Mouse (Mus musculus): ENCODE measurements around the gene E2f1. TPM values are rescaled to one million over a fixed set of nuclear protein-coding genes. Genes with fewer than 3 reads are reported as not detected.
A peak's percentile ranks its signal among the peaks of the same experiment; 100 is the strongest.

The E2f1 gene
- total RNA-seq, 2 experiments from 2014 or later, result 6.3 to 8.7 TPM

DNA sequence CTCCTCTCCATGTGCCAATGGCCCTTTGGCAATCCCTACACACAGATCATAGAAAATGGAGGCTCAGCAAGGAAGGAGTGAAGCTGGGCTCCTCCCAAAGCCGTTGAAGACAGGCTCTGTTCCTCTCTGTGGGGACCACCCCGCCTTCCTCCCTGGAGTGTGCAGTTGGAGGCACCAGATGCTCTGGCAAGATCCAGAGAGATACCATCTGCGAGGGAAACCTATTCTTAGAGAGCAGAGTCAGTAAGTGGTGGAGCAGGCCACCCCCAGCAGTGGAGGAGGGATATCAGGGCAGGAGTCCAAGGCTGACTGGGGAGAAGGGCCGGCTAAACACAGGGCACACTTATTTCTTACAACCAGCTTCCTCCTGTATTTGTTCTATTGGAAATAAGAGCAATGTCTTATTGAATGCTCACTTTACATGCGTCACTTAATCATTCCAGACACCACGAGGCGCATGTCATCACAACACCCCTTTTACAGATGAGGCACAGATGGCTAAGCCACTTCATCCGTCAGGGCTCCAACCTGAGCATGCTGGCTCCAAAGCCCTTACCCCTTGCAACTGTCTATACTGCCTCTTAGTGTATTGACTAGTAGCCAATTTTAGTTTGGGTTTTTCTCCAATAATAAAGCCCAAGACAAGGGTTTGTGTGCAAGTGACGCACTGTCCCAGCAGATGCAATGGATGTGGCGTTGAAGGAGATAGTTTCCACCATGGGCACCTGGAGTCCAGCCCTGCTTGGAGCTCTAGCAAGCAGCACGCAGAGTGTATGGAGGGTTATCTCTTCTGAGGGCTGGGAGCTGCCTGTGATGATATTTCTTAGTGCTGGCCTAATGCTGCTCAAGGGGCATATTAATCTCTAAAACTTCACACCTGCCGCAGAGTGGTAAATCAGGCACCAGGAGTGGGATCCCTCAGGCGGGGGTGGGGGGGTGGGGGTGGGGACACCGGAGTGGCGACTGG is 14.5 kb upstream of the E2f1 start:
- no peak for DNase-seq

DNA sequence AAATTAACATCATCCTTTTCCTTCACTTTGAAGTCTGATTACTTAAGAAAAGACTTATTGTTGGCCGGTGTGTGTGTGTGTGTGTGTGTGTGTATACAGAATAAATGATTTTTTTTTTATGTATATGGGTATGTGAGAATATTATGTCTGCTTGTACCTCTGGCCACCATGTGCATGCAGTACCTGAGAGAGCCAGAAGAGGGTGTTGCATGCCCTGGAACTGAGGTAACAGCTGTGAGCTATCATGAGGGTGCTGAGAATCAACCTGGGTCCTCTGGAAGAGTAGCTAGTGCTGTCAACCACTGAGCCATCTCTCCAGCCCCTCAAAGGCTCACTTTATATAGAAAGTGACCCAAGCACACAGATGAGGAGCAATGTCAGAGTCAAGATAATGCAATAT is 11.7 kb upstream of the E2f1 start:
- DNase-seq, result no peak

DNA sequence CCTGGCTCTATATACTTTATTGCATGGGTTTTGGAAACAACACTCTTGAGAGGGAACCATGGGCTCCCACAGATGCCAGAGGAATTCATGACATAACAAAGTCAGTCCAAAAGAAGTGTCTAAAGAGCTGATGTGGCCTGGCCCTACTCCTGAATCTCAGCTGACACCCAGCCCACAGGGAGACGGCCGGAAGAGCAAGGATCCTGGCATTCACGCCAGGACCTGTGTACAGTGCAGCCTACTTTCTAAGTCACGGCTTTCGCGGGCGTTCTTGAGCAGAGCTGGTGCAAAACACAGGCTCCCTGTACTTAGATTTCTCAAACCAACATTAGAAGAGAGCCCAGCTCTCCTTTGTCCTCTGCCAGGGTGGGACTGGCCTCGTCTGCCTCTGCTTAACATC is 10.9 kb upstream of the E2f1 start:
- DNase-seq, result peak; percentile 43

DNA sequence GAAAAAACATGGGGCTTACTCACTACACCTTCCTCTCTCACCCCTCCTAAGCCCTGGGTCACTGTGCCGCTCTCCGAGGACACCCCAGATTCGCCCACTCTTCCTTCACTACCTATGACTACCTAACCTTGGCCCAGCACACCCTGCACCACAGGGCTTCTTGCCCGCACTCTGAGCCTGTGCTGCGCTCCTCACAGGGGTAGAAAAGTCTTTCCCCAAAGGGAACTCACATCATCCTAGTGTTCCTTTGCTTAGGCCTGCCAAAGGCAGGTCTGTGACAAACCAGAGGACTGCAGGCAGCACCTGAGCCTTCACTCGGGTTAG is 8.0 kb upstream of the E2f1 start:
- no peak for DNase-seq

DNA sequence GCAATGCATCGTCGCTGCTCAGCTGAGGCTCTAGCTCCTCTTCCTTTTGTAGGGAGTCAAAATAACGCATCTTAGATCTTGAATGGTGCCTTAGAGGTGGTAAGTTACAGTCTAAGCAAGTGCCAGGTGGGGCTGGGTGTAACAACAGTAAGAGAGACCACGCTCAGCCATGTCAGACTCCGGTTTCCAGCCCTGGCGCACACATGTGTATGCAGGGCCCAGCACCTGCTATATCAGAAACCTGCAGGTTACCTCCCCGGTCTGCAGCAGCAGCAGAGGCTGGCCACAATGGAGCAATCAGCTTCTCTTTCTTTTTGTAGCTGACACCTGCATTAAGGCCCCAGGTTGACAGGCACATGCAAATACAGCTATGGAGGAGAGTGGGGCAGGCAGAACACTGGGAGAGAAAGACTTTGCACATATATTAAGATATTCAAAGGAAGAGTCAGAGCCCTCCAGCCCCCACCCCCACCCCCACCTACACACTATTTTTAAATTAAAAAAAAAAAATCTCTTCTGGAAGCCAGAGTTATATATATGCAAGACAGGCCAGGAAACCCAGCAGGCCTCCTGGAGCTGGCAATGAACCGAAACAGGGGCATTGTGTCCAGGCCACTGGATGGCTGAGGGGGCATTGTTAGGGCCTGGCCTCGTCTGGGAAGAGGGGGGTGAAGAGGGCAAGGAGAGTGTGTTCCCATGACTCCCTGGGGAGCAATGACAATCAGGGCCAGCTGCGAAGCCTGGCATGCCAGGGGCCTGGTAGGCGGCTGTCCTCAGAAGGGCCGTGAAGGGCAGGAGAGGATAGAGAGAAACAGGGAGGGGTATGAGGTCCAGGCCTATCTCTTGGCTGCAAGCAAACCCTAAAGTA is 7.4 kb upstream of the E2f1 start:
- no peak for DNase-seq

DNA sequence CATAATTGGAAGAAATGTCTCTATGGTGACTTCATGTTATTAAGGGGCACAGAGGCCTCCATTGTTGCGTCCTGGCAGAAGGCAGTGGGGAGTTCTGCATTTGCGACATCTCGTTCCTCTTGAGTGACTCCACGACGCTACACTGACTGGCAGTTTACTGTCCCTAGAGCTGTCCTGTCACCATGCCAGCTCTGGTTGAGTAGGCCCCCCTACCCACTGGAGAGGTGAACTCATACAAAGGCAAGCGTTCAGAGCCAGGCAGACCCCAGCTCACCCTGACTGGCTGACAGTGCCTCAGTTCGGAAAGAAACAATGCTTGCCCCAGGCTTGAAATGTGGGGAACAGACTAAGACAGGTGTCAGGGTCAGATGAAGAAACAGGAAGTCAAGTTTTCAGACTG is 4.6 kb upstream of the E2f1 start:
- no peak for DNase-seq

DNA sequence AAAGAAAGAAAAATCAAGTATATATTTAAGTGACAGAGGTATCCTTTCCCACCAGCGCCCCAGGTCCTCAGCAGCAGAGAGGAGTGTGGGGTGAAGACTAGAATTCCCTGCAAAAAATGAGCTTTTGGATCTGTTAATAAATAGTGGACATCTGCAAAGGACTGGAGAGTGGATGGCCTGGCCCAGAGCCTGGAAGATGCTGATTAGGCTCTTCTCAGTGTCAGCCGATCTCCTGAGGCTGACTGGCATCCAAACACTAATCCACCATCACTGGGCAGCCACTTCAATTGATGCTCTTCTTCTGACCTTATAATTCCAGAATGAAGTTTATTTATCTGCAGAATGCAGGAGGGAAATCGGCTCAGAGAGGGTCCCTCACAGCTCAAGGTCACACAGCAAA is 3.3 kb upstream of the E2f1 start:
- DNase-seq, result no peak

DNA sequence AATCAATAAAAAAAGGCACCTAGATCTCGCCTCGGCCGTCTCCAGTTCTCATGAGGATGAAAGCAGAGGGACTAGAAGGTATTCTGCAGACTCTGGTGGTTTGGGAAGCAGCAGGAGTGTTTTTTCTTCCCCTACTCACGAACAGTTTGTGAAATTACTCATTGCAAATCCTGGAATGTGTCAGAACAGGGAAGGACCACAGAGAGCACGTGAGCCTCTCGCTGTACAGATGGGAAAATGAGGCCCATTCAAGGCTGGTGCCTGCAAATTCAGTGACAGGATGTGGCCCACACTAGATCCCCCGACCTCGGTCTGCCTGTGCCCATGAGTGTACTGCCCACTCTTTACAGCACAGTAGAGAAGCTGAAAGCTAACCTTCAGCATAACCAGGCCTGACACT is 2.3 kb upstream of the E2f1 start:
- no peak for DNase-seq

DNA sequence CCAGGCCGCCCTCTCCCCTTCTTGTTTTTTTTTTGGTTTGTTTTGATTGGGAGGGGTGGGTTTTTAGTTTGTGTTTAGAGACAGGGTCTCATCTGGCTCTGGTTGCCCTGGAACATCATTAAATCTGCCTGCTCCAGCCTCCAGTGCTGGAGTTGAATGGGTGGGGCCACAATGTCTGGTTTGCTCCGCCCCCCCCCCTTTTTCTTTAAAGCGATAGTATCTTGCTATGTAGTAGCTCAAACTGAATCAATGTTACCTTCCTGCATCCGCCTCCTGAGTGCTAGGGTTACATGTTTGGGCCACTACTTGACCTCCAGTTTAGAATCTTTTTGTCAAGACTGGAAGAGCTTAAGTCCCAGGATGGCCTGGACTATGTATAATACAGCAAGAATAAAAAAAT is 1.6 kb upstream of the E2f1 start:
- no peak for DNase-seq

DNA sequence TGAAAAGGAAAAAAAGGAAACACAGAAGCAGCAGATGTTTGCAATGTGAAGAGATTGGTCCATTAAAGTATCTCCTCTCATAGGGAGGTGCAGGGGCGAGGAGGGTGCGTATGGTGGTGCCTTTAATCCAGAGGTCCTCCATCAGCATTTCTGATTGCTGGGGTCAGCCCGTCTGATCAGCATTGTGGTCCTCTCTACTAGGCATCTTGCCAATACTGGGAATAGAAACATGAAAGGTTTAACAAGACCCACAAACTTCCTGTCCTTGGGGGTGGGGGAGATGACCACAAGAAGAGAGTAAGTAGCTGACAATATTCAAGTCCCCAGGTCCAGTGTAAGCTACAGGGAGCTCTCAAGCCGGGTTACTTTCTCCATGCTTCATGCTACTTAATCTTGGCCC is 974 bp upstream of the E2f1 start:
- DNase-seq, result no peak

DNA sequence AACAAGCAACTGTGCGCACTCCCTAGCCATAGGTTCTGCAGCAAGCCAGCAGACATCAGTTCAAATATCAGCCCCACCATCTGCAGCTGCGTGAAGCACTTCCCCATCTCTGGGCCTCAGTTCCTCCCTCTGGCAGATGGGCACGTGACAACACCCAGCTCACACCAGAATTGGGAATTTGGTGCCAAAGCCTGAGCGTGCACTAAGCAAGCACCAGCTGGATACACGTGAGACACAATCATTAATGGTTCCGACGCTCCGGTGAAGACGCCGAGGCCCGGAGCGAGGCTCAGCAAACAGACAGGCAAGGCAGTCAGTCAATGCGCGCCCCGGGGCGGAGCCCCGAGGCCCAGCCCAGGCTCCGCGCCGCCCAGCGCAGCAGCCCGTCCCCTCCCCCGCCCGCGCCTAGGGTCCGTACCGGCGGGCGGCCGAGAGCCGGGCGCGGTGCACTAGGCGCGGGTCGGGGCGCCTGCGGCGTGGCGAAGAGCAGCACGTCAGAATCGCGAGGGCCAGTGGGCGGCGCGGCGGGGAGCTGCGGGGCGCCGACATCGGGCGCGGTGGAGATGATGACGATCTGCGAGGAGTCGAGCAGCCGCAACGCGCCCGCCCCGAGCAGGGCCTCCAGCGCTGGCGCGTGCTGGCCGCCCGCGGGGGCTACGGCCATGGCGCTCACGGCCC is 482 bp downstream of the E2f1 start:
- peak; percentile 72 for DNase-seq

DNA sequence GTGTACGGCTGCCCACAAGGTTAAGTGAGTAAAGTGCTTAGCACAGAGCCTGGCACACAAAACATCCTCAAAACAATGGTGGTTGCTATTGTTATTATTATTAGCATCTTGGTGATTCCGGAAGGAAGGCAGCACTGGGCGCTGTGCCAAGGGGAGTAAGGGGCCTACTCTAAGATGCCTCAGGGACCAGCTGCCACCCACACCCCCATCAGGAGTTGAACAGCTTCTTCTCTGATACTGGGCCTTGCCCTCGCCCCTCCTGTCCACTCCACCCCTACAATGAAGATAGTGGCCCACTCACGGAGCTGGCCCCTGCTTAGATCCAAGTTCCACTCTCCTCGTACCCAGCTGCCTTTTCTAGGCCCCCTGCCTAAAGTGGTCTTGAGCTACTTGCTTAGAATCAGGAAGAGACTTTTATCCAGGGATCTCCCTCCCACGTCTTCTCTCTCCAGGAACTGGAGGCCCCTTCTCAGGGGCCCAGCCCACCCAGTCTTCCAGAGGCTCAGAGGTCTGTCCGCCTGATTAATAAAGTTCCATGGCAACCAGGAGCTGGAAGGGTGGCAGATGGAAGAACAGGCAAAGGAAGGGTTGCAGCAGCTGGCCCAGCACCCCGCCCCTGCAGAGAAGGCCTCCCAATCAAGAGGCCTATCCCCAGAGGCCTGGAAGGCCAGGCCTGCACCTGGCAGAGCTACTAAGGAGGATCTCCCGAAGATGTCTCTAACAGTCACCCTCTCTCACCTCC is 1.2 kb downstream of the E2f1 start:
- DNase-seq, result peak; percentile 58

DNA sequence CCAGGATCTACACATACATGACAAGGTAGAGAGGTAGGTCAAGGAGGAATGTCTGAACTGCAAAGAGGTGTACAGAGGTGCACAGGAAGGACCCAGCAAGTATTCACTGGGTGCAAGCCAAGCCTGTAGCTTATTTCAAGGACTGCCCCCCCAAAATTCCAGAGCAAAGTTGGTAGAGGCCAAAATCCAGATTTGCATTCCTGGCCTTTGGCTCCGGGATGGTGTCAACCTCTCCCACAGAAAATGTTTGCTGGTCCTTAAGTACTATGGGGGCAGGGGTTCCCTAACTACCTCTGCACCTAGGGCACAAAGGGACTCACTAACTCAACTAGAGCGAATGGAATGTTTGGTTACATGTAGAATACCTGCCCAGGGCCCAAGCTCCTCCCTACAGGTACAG is 1.9 kb downstream of the E2f1 start:
- DNase-seq, result no peak

DNA sequence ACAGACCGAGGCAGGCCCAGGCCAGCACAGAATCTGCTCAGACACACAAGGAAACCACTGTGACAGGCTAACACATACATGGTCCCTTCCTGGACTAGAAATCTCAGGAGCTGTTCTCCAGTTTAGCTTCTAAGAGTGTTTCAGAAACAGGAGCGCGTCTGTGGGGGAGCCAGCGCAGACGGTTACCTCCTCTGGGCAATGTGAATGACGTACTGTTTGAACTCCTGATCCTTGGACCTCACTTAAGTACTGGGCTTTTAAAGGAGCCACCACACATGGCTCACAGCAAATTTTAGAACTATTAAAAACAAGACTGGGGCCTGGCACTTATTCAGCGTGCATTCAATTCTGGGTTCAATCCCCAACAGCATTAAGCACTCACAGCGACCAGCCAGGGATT is 3.1 kb downstream of the E2f1 start:
- DNase-seq, result no peak

DNA sequence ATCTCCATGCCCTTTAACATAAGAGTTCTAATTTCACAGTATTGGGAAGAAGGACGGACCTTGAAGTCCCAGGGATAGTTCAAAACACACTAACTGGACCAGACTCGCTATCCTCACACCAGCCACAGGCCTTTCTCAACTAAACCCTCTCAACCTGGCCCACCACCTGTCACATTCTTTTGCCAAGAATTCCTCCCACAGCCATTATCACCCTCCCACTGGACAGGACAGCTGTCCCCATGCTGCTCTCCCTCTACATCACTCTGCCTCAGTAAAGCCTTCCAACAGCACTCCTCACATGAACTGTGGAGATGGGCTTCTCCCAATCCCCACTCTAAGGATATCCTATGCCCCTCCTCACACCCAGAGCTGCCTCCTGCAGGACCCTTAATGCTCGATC is 4.1 kb downstream of the E2f1 start:
- no peak for DNase-seq

DNA sequence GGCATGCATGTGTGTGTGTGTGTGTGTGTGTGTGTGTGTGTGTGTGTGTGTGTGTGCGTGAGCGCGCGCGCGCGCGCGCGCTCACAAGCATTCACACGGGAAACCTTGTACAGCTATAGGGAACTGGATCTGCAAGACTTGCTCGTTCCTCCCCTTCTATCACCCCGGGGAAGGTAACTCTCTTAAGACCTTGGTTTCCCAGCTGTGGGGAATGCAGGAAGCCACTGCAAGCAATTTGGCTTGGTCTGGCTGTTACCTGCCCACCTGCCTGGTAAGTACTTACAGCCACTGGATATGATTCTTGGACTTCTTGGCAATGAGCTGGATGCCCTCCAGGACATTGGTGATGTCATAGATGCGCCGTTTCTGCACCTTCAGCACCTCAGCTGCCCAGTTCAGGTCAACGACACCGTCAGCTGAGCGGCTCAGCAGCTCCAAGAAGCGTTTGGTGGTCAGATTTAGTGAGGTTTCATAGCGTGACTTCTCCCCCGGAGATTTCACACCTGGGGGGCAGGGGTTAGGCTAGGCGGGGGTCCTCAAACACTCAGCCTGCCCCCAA is 6.0 kb downstream of the E2f1 start:
- DNase-seq, result no peak

DNA sequence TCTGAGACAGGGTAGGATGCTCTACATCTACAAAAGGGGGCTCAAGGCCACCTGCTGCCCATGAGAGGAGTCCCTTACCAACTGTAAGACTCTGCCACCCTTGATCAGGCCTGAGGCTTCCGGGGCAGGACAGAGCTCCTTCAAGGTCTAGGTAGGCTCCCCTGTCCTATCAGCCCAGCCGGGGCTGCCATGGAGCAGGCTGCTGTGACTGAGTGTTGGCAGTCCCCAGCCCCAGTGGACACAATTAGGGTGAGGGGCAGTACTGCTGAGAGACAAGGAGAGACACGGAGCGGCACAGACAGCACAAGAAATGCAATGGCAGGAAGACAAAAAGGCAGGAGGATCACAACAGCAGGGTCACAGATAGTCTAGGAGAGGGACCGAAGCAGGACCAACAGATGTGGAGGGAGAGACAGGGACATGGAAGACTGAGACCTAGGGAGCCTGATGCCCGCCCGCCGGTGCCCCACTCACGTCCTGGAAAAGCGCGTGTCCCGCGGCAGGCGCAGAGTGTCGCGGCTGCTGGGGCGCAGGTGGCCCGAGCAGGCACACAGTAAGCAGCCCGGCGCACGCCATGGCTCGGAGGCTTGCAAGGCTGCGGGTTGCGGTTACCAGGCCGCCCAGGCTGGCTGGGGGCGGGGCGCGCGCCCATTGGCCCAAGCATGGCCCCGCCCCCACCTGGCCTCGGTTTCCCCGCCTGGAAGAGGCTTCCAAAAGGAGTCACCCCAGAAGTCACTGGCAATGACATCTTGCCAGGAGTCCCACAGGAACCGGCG is 11.2 kb downstream of the E2f1 start, which contains the start of gene Necab3:
TSS of gene Necab3 (minus strand) at position 627 of the 776 bp plus-strand sequence.
- DNase-seq, result peak; percentile 49

DNA sequence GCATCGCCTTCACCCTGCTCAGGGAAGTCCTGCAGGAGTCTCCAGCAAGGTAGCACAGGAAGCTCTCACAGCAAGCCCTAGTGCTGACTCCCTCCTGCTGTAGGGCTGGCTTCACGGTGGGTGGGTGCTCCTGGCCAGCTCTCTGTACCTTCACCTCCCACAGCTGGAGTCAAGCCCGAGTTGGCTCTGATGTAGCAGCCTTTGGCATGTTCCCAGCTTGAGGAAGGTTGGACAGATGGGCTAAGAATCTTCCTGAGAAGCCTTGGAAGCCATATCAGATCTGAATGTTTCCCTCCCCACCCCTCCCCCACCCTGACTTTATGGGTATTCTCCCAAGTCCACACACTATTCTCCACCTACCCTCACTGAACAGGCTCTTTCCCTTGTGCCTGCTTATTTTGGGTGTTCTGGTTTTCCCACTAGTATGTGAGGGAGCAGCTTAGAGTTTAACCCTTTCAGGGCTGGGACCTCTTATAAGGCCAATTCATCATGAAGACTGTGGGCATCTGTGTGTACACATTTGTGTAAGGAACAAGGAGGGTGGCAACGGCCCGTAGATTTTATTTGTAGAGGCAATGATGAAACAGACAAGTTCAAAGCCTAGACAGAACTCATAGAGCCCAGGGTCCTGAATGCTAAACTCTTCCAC is 12.4 kb downstream of the E2f1 start:
- no peak for DNase-seq

DNA sequence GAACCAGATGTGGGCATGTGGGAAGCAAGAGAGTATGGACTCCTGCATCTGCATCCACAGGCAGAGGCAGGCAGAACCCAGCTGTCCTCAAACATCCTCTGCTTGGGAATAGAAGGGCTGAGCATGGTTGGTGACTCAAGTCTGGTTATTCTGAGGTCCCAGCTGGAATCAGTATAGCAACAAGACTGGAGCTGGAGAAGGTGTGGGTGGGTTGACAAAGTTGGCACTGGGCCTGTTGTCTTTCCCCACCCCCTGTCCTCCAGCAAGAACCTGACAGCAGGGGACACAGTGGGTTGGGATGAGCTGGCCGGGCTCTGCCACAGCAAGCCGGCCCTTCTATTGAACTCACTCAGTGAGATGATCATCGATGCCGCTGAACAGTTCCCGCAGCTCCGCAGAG is 14.5 kb downstream of the E2f1 start:
- peak; percentile 3 for DNase-seq

DNA sequence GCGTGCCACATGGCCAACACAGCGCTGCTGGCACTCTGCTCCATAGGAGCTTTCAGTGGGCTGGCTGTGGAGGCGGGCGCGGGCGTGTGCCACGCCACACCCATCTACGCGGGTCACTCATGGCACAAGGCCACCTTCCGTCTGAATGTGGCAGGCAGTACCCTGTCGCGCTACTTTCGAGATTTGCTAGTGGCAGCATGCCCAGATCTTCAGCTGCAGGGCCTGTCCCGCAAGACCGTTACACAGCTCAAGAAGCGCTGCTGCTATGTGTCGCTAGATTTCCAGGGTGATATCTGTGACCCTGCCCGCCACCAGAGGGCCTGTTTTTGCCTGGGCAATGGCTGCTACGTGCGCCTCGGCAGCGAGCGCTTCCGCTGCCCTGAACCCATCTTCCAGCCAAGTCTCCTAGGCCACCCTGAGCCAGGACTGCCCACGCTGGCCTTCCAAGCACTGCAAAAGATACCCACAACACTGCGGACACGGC is 17.2 kb downstream of the E2f1 start:
- DNase-seq, result peak; percentile 76

Measured in gastrocnemius, postnatal 10 days (tissue).